Mouse (Mus musculus) spleen, adult 2 months (tissue): Measurements from ENCODE around the gene Cd68. TPM values are rescaled to one million over a fixed set of nuclear protein-coding genes. Genes with fewer than 3 reads are reported as not detected.

Experiments used
- DNase-seq, 2 experiments: peaks; one replicate each; pipeline versions ENCODE4 v3.0.0 to v3.0.0-alpha.2; 2012 to 2021; ENCODE audit warnings: low spot score in 2 of 2, low read depth in 1 of 2
- H3K27ac ChIP-seq: fragments of 200-500 bp; 2 replicates; pipeline ENCODE4 v1.5.1; 2012; ENCODE audit warnings: low read length, inconsistent platforms; ENCODE audit not compliant: insufficient read depth
- H3K27me3 ChIP-seq: fragments of 200-500 bp; 2 replicates; pipeline ENCODE4 v1.6.1; 2012; ENCODE audit warnings: mild to moderate bottlenecking, moderate library complexity, low read length, inconsistent platforms; ENCODE audit not compliant: control insufficient read depth, insufficient read depth
- H3K36me3 ChIP-seq: fragments of 200-500 bp; 2 replicates; pipeline ENCODE4 v1.6.1; 2012; ENCODE audit warnings: mild to moderate bottlenecking, low read length, inconsistent platforms; ENCODE audit not compliant: control insufficient read depth, insufficient read depth
- H3K4me1 ChIP-seq: fragments of 200-500 bp; 2 replicates; pipeline ENCODE4 v1.6.1; 2011; ENCODE audit warnings: inconsistent platforms; ENCODE audit not compliant: control insufficient read depth, insufficient read depth, insufficient read length
- H3K4me3 ChIP-seq: fragments of 200-500 bp; 2 replicates; pipeline ENCODE4 v1.5.1; 2011; ENCODE audit warnings: mild to moderate bottlenecking, inconsistent platforms; ENCODE audit not compliant: insufficient read depth, insufficient read length; ENCODE audit errors: extremely low read depth
- CTCF ChIP-seq: fragments of 200-500 bp; IDR thresholded peaks from 2 replicates; pipeline ENCODE4 v1.5.1; 2011; ENCODE audit warnings: mild to moderate bottlenecking, inconsistent platforms; ENCODE audit not compliant: insufficient read depth, insufficient read length, insufficient replicate concordance; ENCODE audit errors: extremely low read depth
- POLR2A ChIP-seq: fragments of 200-500 bp; IDR thresholded peaks from 2 replicates; pipeline ENCODE4 v1.6.1; 2011; ENCODE audit warnings: low read depth, low read length, inconsistent platforms
- WGBS: fragments of 180-500 bp; shearing (Covaris S2); methylation state at CpG from one replicate; pipeline ENCODE4 v1.1.7; 2018; 5-methylcytosine and 5-hydroxymethylcytosine counted together
- polyA plus RNA-seq: library from polyadenylated mRNA; depleted of rRNA; stranded (reverse); fragments of >200 nt; gene quantifications from 2 replicates; pipeline ENCODE4 v1.2.3, GENCODE M21; 2012

Gene Cd68
- polyA plus RNA-seq, 1 experiment, result 114 TPM

DNA sequence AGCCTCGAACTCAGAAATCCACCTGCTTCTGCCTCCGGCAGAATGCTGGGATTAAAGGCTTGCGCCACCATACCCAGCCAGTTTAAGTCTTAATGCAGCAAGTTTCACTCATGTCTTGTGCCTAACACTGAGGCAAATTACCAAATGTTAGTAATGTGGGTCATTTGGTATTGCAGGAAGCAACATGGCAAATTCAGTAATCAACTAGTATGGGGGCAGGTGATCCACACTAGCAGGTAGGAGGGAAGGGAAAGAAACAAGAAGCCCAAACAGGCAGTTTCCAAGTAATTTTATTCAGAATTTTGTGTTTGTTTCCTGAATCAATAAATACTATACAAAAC, 682 bp upstream of the Cd68 start:
- no peak overlapping the region for H3K4me3 ChIP-seq
- peaks cover 12% of the 10 kb centered on the region; the same call in 1 of the 2 replicates for H3K4me1 ChIP-seq
- H3K36me3 ChIP-seq, result peaks cover 23% of the 10 kb centered on the region
- no peaks in the 10 kb centered on the region for H3K27me3 ChIP-seq
- WGBS, result 85% methylated on average over 3 of the region's 3 CpGs
- no peak for DNase-seq
- H3K27ac ChIP-seq, result no peak overlapping the region
- TF ChIP-seq CTCF (no peak), POLR2A (no peak)

- Histone ChIP-seq H3K36me3 (peaks cover 23% of the 10 kb centered on the region), H3K4me3 (peak overlapping the region; percentile 31; the same call in 1 of the 2 replicates), H3K27me3 (no peaks in the 10 kb centered on the region), H3K4me1 (peaks cover 8% of the 10 kb centered on the region; the same call in 1 of the 2 replicates), H3K27ac (peak overlapping the region; percentile 45)
- WGBS, result 80% methylated on average over 9 of the region's 9 CpGs
- DNase-seq, result no peak
- TF ChIP-seq POLR2A (no peak), CTCF (no peak)
Observed at GRCm38 (mm10) chr11:69665457-69665960, 444 bp downstream of the Cd68 start.

DNA sequence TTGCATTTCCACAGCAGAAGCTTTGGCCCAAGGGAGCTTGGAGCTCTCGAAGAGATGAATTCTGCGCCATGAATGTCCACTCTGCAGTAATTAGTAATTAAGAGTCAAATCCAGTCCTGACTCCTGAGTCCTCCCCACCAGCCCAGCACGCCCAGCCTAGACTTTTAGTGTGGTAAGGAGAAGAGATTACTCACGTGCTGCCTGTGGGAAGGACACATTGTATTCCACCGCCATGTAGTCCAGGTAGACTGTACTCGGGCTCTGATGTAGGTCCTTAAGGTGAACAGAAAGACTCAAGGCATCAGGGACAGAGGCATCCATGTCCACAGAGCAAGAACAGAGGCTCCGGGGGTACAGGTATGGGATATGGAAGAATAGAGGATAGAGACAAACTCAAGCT, 1.1 kb downstream of the Cd68 start:
- no peak overlapping the region for H3K4me3 ChIP-seq
- H3K27ac ChIP-seq, result no peak overlapping the region; the same call in 1 of the 2 replicates
- H3K27me3 ChIP-seq, result no peaks in the 10 kb centered on the region
- peaks cover 8% of the 10 kb centered on the region; the same call in 1 of the 2 replicates for H3K4me1 ChIP-seq
- no peak for TF ChIP-seq POLR2A
- no peak for TF ChIP-seq CTCF
- H3K36me3 ChIP-seq, result peaks cover 20% of the 10 kb centered on the region
- DNase-seq, result no peak
- WGBS, result 92% methylated on average over 7 of the region's 7 CpGs

DNA sequence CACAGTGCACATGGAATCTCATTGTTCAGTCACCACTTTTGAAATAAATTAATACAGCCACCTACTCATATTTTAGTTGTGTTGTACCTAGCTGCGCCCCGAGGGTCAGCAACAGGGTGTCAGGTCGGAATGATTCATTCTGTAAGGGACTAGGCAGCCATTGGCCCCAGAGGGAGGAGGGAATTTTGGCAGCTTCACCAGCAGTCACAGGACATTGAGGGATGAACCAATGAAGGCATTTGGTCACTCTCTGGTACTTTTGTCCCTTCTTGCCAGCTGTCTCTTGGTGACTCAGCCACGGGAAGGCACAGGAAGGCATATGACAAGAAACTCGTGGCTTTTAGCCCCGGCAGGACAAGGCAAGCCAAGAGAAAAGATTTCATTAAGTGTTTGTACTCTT, 2.2 kb downstream of the Cd68 start:
- Histone ChIP-seq H3K4me1 (peaks cover 8% of the 10 kb centered on the region; the same call in 1 of the 2 replicates), H3K36me3 (peaks cover 16% of the 10 kb centered on the region), H3K27ac (peak overlapping the region; percentile 98; the same call in 1 of the 2 replicates), H3K4me3 (no peak overlapping the region), H3K27me3 (no peaks in the 10 kb centered on the region)
- TF ChIP-seq CTCF (no peak), POLR2A (no peak)
- 72% methylated on average over 6 of the region's 6 CpGs for WGBS
- DNase-seq, result no peak

DNA sequence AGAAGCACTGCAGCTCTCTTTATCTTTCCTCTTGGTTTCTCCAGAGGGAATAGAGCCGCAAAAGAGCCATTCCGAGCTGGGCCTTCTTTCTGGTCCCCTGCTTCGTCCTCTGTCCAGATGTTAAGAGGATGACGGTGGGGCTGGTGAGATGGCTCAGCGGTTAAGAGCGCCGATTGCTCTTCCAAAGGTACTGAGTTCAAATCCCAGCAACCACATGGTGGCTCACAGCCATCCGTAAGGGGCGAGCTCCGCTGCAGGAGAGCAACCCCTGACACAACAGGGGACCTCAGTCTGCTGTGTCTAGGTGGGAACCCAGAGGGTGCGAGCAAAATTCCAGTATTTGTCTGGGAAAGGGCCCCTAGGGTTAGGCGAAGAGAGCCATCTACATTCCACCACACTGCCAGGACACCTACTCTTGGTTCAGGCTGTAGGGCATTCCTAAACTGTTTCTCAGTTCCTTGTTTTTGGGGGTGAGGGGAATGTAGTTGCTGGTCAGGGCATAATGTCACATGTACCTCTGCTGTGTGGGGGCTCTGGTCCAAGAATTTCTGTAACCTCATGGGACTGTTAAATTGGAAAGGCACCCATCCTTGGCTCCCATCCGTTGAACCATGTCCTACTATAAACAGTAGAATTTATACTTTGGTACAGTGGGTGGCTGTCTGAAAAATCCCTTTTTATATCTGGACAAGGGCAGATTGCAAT, 2.8 kb downstream of the Cd68 start:
- Histone ChIP-seq H3K27me3 (no peaks in the 10 kb centered on the region), H3K4me3 (peak overlapping the region; percentile 91), H3K4me1 (peaks cover 8% of the 10 kb centered on the region; the same call in 1 of the 2 replicates), H3K27ac (peak overlapping the region; percentile 98), H3K36me3 (peaks cover 16% of the 10 kb centered on the region)
- 77% methylated on average over 13 of the region's 13 CpGs for WGBS
- TF ChIP-seq CTCF, result no peak
- no peak for TF ChIP-seq POLR2A
- no peak for DNase-seq

GRCm38 (mm10) chr11:69662213-69662966, 3.6 kb downstream of the Cd68 start, which contains the start of gene Mpdu1:
TSS of gene Mpdu1 (minus strand) at chr11:69662642.
- Histone ChIP-seq H3K4me1 (peaks cover 8% of the 10 kb centered on the region; the same call in 1 of the 2 replicates), H3K27me3 (no peaks in the 10 kb centered on the region), H3K36me3 (peaks cover 14% of the 10 kb centered on the region), H3K27ac (peak within 1 kb of the TSS; percentile 98), H3K4me3 (peak within 1 kb of the TSS; percentile 91)
- under 1% methylated on average over 48 of the region's 48 CpGs for WGBS
- peak; percentile 78 for TF ChIP-seq POLR2A
- TF ChIP-seq CTCF, result peak; percentile 25; the same call in 1 of the 2 replicates
- peak; percentile 91 to 95 for DNase-seq
